Mouse (Mus musculus) hindbrain, embryonic 16.5 days (tissue): ENCODE measurements at regions not wholly inside any gene's neighbourhood (a gene's known extent, or its start where the extent isn't known, plus 50 kb on each side); places are given as distances from the start of the nearest gene placed in this dataset.

Experiments
- ATAC-seq: fragments of 200-750 bp; cut with Nextera tagmentation; 2 replicates; pipeline ENCODE4 v1.8.0; 2017; ENCODE audit warnings: moderate TSS enrichment, moderate library complexity
- H3K27ac ChIP-seq: fragments of 300-500 bp; sonication (generic); 2 replicates; pipeline ENCODE4 v1.5.1; 2014; ENCODE audit warnings: low read depth, mild to moderate bottlenecking, control low read depth, low read length, moderate library complexity
- H3K27me3 ChIP-seq: fragments of 300-500 bp; sonication (generic); replicated peaks from 2 replicates; pipeline ENCODE4 v1.6.1; 2014; ENCODE audit warnings: low read length; ENCODE audit not compliant: control insufficient read depth, insufficient read depth
- H3K36me3 ChIP-seq: fragments of 300-500 bp; sonication (generic); 2 replicates; pipeline ENCODE4 v1.6.1; 2014; ENCODE audit warnings: mild to moderate bottlenecking, low read length, moderate library complexity, mixed read lengths; ENCODE audit not compliant: control insufficient read depth, insufficient read depth
- H3K4me1 ChIP-seq: fragments of 300-500 bp; sonication (generic); 2 replicates; pipeline ENCODE4 v1.6.1; 2014; ENCODE audit warnings: low read depth, low read length; ENCODE audit not compliant: control insufficient read depth, insufficient read depth
- H3K4me2 ChIP-seq: fragments of 300-500 bp; sonication (generic); 2 replicates; pipeline ENCODE4 v1.6.1; 2014; ENCODE audit warnings: mild to moderate bottlenecking, low read length, control low read depth, moderate library complexity
- H3K4me3 ChIP-seq: fragments of 300-500 bp; sonication (generic); 2 replicates; pipeline ENCODE4 v1.5.1; 2014; ENCODE audit warnings: mild to moderate bottlenecking, low read length, control low read depth, moderate library complexity
- H3K9ac ChIP-seq: fragments of 300-500 bp; sonication (generic); 2 replicates; pipeline ENCODE4 v1.6.1; 2014; ENCODE audit warnings: low read depth, mild to moderate bottlenecking, control low read depth, low read length, moderate library complexity
- H3K9me3 ChIP-seq: fragments of 300-500 bp; sonication (generic); 2 replicates; pipeline ENCODE4 v1.6.1; 2014; ENCODE audit warnings: mild to moderate bottlenecking, low read length, moderate library complexity; ENCODE audit not compliant: control insufficient read depth
- WGBS: fragments of 180-500 bp; shearing (Covaris S2); extraction: QIAGEN DNeasy Blood & Tissue Kit; methylation state at CpG from one replicate; pipeline ENCODE4 v1.1.7; 2014; 5-methylcytosine and 5-hydroxymethylcytosine counted together

DNA sequence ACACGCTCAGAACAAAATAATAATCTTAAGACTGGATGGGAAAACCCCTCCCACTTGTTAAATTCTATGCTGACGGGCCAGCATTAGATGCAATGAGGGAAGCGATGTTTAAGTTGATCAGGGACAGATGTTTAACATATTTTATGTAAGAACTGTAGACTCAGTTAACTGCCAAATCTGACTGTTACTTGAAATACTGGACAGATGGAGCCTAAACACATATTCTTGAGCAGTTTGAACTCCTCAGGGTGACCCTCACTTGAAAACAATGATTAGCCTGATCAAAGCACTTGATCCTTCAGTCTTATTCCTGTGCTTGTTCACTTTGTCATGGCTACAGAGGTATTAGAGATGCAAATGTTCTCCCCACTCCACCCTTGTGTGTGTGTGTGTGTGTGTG, 149.6 kb upstream of the Lrig1 start:
- Histone ChIP-seq H3K4me2 (no peak overlapping the region), H3K4me3 (no peak overlapping the region), H3K27ac (no peak overlapping the region), H3K36me3 (no peaks in the 10 kb centered on the region), H3K4me1 (no peaks in the 10 kb centered on the region), H3K9me3 (no peaks in the 10 kb centered on the region), H3K9ac (no peak overlapping the region), H3K27me3 (no peaks in the 10 kb centered on the region)
- ATAC-seq = no peak
- 84% methylated on average over 3 of the region's 3 CpGs for WGBS

DNA sequence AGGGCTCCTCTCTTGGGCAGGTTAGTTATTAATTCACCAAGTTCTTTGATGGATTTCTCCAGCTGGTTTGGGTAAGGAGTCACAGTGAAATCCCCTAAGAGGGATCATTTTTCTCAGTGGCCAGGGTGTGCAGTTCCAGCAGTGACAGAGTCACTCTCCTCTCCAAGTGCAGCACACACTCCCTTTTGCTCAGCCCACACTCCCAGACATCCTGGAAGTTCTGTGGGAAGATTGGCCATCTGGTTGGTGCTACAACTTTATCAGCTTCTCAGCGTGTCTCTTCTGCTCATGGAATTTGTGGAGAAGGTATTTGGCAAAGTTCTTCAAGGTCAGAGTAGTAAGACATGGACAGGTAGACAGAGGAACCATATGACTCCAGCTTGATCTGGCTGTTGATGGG, 148.5 kb upstream of the Lrig1 start:
- no peaks in the 10 kb centered on the region for H3K27me3 ChIP-seq
- H3K9ac ChIP-seq = no peak overlapping the region
- H3K9me3 ChIP-seq = no peaks in the 10 kb centered on the region
- WGBS = 87% methylated on average over 1 of the region's 1 CpGs
- no peak for ATAC-seq
- H3K4me3 ChIP-seq = no peak overlapping the region
- H3K27ac ChIP-seq = no peak overlapping the region
- H3K36me3 ChIP-seq = no peaks in the 10 kb centered on the region
- no peaks in the 10 kb centered on the region for H3K4me1 ChIP-seq
- no peak overlapping the region for H3K4me2 ChIP-seq

DNA sequence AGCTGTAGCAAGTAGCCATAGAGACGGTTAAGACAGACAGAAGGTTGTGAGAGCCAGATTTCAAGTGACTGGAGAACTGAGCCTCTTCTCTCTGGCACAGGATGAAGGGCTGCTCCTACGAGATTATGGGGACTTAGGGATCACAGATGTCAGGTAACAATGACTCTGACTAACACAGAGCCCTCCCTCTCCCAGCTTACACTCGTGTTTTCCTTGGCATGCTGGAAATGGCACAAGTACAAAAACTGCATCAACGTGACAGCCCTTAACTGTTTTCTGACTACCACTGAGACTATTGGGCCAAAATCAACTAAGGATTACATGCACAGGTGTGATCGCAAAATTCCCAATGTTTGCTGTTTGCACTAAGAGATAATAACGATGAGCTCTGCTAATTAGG, 145.9 kb upstream of the Lrig1 start:
- ATAC-seq = no peak
- Histone ChIP-seq H3K9me3 (no peaks in the 10 kb centered on the region), H3K36me3 (no peaks in the 10 kb centered on the region), H3K27ac (no peak overlapping the region), H3K9ac (no peak overlapping the region), H3K27me3 (no peaks in the 10 kb centered on the region), H3K4me1 (no peaks in the 10 kb centered on the region), H3K4me3 (no peak overlapping the region), H3K4me2 (no peak overlapping the region)
- WGBS = 64% methylated on average over 6 of the region's 6 CpGs

DNA sequence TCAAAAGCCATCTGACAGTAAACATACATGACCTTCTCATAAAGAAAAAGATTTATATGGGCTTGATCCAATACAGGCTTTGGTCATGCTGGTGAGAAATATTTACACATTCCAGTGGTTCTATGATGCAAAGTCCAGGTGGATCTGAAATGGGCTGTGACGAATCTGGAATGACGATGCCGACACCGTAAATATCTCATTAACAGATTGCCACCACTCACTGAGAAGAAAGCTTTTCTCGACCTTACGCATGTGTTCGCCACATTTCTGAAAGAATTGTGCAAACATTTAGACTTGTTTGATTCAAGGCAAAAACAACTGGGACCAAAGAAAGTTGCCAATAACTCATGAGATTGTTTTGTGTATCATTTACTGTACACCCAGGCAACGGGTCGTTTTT, 142.9 kb upstream of the Lrig1 start:
- Histone ChIP-seq H3K4me1 (no peaks in the 10 kb centered on the region), H3K4me3 (no peak overlapping the region), H3K9me3 (no peaks in the 10 kb centered on the region), H3K9ac (no peak overlapping the region), H3K36me3 (no peaks in the 10 kb centered on the region), H3K4me2 (no peak overlapping the region), H3K27ac (no peak overlapping the region), H3K27me3 (no peaks in the 10 kb centered on the region)
- no peak for ATAC-seq
- WGBS = 80% methylated on average over 9 of the region's 9 CpGs

DNA sequence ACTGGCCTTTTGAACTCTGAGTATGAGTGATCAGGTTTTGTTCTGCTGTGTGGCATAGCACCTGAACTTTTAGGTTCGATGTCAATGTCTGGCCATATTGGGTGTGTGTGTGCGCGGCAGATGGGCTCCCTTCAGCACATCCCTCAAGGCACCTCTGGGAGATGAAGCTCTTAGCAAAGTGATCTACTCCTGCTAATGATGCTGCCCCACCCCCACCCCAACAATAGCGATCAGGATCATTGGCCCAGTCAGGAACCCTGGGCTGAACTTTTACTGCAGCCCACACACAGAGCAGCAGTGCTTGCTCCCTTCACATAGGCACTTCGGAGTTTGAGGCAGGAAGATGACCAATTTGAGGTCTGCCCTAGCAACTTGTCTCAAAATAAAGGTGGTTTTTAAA, 141.9 kb upstream of the Lrig1 start:
- no peaks in the 10 kb centered on the region for H3K4me1 ChIP-seq
- no peak overlapping the region for H3K4me2 ChIP-seq
- H3K27ac ChIP-seq = no peak overlapping the region
- no peaks in the 10 kb centered on the region for H3K36me3 ChIP-seq
- no peak overlapping the region for H3K4me3 ChIP-seq
- H3K9me3 ChIP-seq = no peaks in the 10 kb centered on the region
- no peak for ATAC-seq
- H3K9ac ChIP-seq = no peak overlapping the region
- H3K27me3 ChIP-seq = no peaks in the 10 kb centered on the region
- WGBS = 58% methylated on average over 5 of the region's 5 CpGs

DNA sequence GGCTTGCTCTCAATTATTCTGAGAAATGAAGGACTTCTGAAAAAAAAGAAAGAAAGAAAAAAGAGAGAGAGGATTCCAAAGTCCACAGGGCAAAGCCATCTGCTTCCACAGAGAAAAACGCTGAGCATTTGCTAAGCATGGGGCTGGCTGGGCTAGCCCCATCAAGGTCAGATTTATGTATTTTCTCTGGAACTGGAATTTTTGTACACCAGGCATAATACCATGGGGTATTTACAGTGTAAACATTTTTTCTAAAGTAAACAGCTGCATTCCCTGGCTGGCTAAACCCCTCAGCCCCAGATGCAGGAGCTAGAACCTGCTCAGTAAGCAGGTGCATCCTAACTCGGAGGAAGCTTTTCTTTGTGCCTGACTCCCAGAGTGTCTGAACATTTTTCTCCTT, 135.8 kb upstream of the Lrig1 start:
- H3K27ac ChIP-seq = no peak overlapping the region
- no peaks in the 10 kb centered on the region for H3K27me3 ChIP-seq
- peaks cover 2% of the 10 kb centered on the region; the same call in 1 of the 2 replicates for H3K4me1 ChIP-seq
- ATAC-seq = no peak
- 32% methylated on average over 2 of the region's 2 CpGs for WGBS
- no peaks in the 10 kb centered on the region for H3K36me3 ChIP-seq
- no peak overlapping the region for H3K9ac ChIP-seq
- no peaks in the 10 kb centered on the region for H3K9me3 ChIP-seq
- no peak overlapping the region for H3K4me3 ChIP-seq
- H3K4me2 ChIP-seq = no peak overlapping the region

DNA sequence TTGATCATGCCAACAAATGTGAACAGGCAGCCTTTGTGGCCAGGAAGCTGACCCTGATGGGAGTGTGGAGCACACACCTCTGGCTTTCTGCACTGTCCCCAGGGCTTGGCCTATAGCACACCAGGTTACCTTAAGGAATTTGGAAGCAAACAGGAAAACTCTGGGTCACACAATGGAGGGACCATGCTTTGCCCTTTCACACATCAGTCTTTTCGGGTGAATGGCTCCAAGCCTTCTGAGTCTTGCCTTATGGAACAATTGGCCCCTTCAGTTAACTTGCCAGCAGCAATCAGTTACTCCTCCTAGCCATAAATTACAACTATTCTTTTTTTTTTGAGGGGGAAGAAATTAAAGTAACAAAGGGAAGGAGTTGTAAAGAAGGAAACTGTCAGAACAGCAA, 134.6 kb upstream of the Lrig1 start:
- no peak overlapping the region for H3K27ac ChIP-seq
- no peaks in the 10 kb centered on the region for H3K27me3 ChIP-seq
- H3K9ac ChIP-seq = no peak overlapping the region
- H3K9me3 ChIP-seq = no peaks in the 10 kb centered on the region
- H3K4me1 ChIP-seq = peaks cover 2% of the 10 kb centered on the region; the same call in 1 of the 2 replicates
- no peaks in the 10 kb centered on the region for H3K36me3 ChIP-seq
- ATAC-seq = no peak
- H3K4me3 ChIP-seq = no peak overlapping the region
- H3K4me2 ChIP-seq = no peak overlapping the region
- 32% methylated on average over 1 of the region's 1 CpGs for WGBS

DNA sequence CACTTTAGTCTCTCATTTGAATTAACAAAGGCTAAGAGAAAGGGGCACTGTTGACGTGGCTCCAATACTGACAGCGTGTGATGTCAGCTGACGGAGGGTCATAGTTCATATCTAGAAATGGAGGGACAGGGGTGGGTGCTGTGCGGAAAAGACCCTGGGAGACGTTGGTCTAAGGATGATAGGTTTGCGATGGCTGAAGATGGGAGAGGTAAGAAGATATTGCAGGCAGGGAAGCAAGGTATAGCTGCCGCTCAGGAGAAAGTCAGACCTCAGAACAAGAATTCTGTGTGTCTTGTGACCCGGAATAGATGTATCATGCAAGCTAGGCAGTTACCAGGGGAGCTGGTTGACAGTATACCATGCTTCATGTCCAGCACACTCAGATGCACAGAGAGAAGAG, 130.8 kb upstream of the Lrig1 start:
- H3K27me3 ChIP-seq = no peaks in the 10 kb centered on the region
- H3K4me3 ChIP-seq = no peak overlapping the region
- H3K9me3 ChIP-seq = no peaks in the 10 kb centered on the region
- peaks cover 2% of the 10 kb centered on the region; the same call in 1 of the 2 replicates for H3K4me1 ChIP-seq
- no peak for ATAC-seq
- no peak overlapping the region for H3K27ac ChIP-seq
- WGBS = 84% methylated on average over 8 of the region's 8 CpGs
- no peak overlapping the region for H3K4me2 ChIP-seq
- H3K36me3 ChIP-seq = no peaks in the 10 kb centered on the region
- H3K9ac ChIP-seq = no peak overlapping the region

DNA sequence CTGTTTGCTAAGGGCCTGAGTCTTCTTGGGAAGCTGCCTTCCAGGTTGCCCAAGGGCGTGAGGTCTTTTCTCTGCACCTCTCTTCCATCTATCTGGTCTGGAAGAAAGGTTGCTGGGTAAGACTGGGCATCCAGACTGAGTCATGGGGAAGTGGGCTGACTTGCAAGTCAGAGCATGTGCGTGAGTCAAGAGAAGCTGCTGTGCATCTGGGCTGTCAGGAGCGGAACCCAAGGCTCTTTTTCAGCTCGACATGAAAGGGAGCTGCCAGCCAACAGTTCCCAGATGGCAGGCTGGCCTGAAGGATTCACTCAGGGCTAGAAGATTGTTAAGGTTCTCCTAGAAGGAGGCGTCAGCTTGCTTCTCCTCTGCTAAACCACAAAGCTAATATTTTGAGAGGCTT, 129.3 kb upstream of the Lrig1 start:
- Histone ChIP-seq H3K9ac (no peak overlapping the region), H3K27me3 (no peaks in the 10 kb centered on the region), H3K4me2 (no peak overlapping the region), H3K4me3 (no peak overlapping the region), H3K9me3 (no peaks in the 10 kb centered on the region), H3K4me1 (no peaks in the 10 kb centered on the region), H3K27ac (no peak overlapping the region), H3K36me3 (no peaks in the 10 kb centered on the region)
- ATAC-seq = no peak
- WGBS = 89% methylated on average over 5 of the region's 5 CpGs

DNA sequence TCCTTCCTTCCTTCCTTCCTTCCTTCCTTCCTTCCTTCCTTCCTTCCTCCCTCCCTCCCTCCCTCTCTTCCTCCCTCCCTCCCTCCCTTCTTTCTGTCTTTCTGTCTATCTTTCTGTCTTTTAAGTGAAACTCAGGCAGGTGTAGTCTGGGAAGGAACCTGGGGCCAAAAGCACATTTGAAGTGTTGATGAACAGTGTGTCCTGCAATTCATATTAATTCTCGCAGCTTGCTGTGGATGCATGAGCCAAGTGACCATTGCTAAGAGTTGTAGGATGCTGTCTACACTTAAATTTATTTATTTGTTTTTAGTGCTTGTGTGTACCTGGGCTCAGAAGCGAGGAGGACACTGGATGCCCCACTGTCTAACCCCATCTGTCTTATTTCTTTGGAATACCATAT, 126.7 kb upstream of the Lrig1 start:
- H3K9ac ChIP-seq = no peak overlapping the region
- H3K4me3 ChIP-seq = no peak overlapping the region
- H3K36me3 ChIP-seq = no peaks in the 10 kb centered on the region
- H3K27me3 ChIP-seq = no peaks in the 10 kb centered on the region
- ATAC-seq = no peak
- no peaks in the 10 kb centered on the region for H3K4me1 ChIP-seq
- no peaks in the 10 kb centered on the region for H3K9me3 ChIP-seq
- 87% methylated on average over 2 of the region's 2 CpGs for WGBS
- no peak overlapping the region for H3K27ac ChIP-seq
- no peak overlapping the region for H3K4me2 ChIP-seq
